Mouse (Mus musculus) hindbrain, embryonic 12.5 days (tissue): ENCODE results near the gene Scpep1. TPM values are rescaled to one million over a fixed set of nuclear protein-coding genes. Genes with fewer than 3 reads are reported as not detected.
A peak's percentile ranks its signal among the peaks of the same experiment; 100 is the strongest.
"Not testable (repeated sequence)": the region's sequence is repeated elsewhere in the genome, so short reads cannot be mapped to it uniquely, and the experiment has no call there.

Experiments used
- ATAC-seq: fragments of 200-750 bp; cut with Nextera tagmentation; 2 replicates; pipeline ENCODE4 v1.8.0; 2017; ENCODE audit warnings: moderate TSS enrichment; ENCODE audit not compliant: low FRiP score
- H3K27ac ChIP-seq: fragments of 300-500 bp; sonication (generic); 2 replicates; pipeline ENCODE4 v1.5.1; 2016; ENCODE audit warnings: mild to moderate bottlenecking
- H3K27me3 ChIP-seq: fragments of 300-500 bp; sonication (generic); 2 replicates; pipeline ENCODE4 v1.6.1; 2016; ENCODE audit warnings: mild to moderate bottlenecking
- H3K36me3 ChIP-seq: fragments of 300-500 bp; sonication (generic); 2 replicates; pipeline ENCODE4 v1.6.1; 2016; ENCODE audit warnings: mild to moderate bottlenecking
- H3K4me1 ChIP-seq: fragments of 300-500 bp; sonication (generic); 2 replicates; pipeline ENCODE4 v1.6.1; 2016
- H3K4me2 ChIP-seq: fragments of 300-500 bp; sonication (generic); replicated peaks from 2 replicates; pipeline ENCODE4 v1.6.1; 2016; ENCODE audit warnings: mild to moderate bottlenecking
- H3K4me3 ChIP-seq: fragments of 300-500 bp; sonication (generic); 2 replicates; pipeline ENCODE4 v1.5.1; 2016; ENCODE audit warnings: mild to moderate bottlenecking
- H3K9ac ChIP-seq: fragments of 300-500 bp; sonication (generic); 2 replicates; pipeline ENCODE4 v1.6.1; 2016; ENCODE audit warnings: mild to moderate bottlenecking, moderate library complexity
- H3K9me3 ChIP-seq: fragments of 300-500 bp; sonication (generic); replicated peaks from 2 replicates; pipeline ENCODE4 v1.6.1; 2016; ENCODE audit warnings: mild to moderate bottlenecking
- WGBS: fragments of 180-500 bp; shearing (Covaris S2); methylation state at CpG from one replicate; pipeline ENCODE4 v1.1.7; 2016; 5-methylcytosine and 5-hydroxymethylcytosine counted together
- polyA plus RNA-seq: library from polyadenylated mRNA; unstranded; fragments of >200 nt; fragmentation: Nextera tagmentation; extraction: Ambion mirVana; gene quantifications from 2 replicates; pipeline ENCODE4 v1.2.1, GENCODE M21; 2016

The Scpep1 gene
- polyA plus RNA-seq, 1 experiment from 2014 or later = 44.1 TPM

DNA sequence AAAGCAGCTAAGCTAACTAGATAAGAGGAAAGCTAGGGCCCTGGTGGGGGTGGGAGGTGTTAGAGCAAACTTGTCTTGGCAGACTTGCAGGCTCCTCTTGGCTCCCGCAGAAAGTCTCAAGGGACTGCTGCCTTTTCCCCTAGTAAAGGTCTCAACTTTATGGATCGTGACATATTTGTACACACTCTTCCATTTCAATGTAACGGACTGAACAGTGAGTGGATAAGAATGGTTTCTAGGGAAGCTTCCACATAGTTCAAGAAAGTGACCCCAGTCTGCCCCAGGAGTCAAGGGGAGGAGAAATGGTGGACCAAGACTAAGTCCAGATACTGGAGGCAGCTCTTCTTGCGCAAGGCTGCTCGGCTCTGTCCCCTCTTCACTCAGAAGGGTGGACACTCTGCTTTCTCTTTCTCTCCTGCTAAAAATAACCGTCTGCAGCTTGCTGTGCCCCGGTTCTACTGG, 53.9 kb downstream of the Scpep1 start:
- peaks cover 9% of the 10 kb centered on the region; the same call in 1 of the 2 replicates for H3K27me3 ChIP-seq
- WGBS = 83% methylated on average over 7 of the region's 7 CpGs

DNA sequence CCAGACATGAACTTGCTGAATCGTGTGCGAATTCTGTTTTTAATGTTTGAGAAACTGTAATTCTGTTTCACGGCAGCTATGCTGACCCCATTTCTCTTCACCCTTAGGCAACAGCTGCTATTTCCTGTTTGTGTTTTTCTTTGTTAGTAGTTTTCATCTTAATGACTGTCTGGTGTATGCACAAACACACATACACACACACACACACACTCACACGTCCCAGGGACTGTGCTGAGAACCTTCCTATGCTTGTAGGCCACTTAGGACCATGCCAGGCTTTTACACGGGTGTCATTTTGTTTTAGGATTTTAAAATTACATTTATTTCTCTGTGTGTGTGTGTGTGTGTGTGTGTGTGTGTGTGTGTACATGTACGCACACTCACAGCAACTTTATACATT, 55.7 kb downstream of the Scpep1 start:
- Histone ChIP-seq H3K4me1 (no peaks in the 10 kb centered on the region), H3K27ac (no peak overlapping the region), H3K4me3 (no peak overlapping the region), H3K4me2 (no peak overlapping the region), H3K9me3 (no peaks in the 10 kb centered on the region), H3K9ac (no peak overlapping the region), H3K36me3 (no peaks in the 10 kb centered on the region), H3K27me3 (peaks cover 9% of the 10 kb centered on the region; the same call in 1 of the 2 replicates)
- ATAC-seq = no peak
- WGBS = 91% methylated on average over 6 of the region's 6 CpGs

More for the DNA sequence above, 53.9 kb downstream of the Scpep1 start:
- Histone ChIP-seq H3K27ac (no peak overlapping the region), H3K36me3 (no peaks in the 10 kb centered on the region), H3K9ac (no peak overlapping the region), H3K4me3 (no peak overlapping the region), H3K9me3 (no peaks in the 10 kb centered on the region), H3K4me2 (no peak overlapping the region), H3K4me1 (no peaks in the 10 kb centered on the region)
- ATAC-seq = no peak

DNA sequence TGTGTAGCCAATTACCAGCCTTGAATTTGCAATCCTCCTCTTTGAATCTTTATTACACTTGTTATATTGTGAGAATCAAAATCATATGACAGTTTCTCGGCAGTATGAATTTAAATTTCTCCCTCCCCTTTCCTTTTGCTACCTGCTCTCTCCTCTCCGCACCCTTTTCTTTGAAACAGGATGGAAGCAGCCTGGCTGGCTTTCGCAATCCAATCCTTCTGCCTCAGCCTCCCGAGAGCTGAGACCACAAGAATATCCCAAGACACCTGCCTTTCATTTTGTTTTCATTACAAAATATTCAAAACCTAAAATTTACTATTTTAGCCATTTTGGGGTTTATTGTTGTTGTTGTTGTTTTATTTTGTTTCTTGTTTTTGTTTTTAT, 56.9 kb downstream of the Scpep1 start:
- H3K9ac ChIP-seq = no peak overlapping the region
- no peak overlapping the region for H3K4me3 ChIP-seq
- H3K27ac ChIP-seq = no peak overlapping the region
- no peaks in the 10 kb centered on the region for H3K9me3 ChIP-seq
- no peak for ATAC-seq
- no peak overlapping the region for H3K4me2 ChIP-seq
- H3K27me3 ChIP-seq = peaks cover 9% of the 10 kb centered on the region; the same call in 1 of the 2 replicates
- no peaks in the 10 kb centered on the region for H3K36me3 ChIP-seq
- WGBS = 83% methylated on average over 4 of the region's 4 CpGs
- no peaks in the 10 kb centered on the region for H3K4me1 ChIP-seq

DNA sequence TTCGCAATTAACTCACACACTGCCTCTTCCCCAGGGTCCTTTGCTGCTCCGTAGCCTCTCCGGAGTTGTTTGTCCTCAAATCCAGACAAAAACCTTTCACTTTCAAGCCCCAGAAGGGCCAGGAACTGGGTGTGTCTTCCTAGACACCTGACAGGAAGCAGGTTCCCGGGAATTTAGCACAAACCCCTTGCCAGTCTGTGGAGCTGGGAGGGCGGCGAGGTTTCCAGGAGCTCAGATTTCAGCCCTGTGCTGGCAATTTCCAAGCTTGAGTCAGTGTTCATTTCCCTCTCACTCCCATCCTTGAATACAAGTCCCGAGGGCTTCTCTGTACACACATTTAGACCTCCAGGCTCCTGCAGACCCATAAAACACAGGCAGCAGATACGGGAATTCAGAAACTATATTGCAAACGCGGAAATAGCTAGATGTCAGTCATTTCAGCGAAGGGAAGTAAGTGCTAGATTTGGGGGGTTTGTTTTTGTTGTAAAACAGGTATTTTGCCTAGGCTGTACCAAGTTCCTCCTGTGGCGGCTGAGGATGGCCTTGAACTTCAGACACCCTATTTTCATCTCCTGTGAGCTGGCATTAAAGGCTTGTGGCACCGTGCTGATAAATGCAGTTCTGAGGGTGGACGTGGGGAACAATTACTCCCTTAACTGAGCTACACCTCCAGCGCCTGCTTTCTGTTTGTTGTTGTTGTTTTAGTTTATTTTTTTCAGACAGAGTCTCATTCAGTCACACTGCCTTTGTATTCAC, 57.5 kb downstream of the Scpep1 start:
- 49% methylated on average over 15 of the region's 15 CpGs for WGBS
- Histone ChIP-seq H3K4me3 (no peak overlapping the region), H3K27ac (no peak overlapping the region), H3K27me3 (peaks cover 9% of the 10 kb centered on the region; the same call in 1 of the 2 replicates), H3K4me1 (no peaks in the 10 kb centered on the region), H3K9ac (no peak overlapping the region), H3K9me3 (no peaks in the 10 kb centered on the region), H3K4me2 (peak overlapping the region; percentile 7; the same call in 1 of the 2 replicates), H3K36me3 (no peaks in the 10 kb centered on the region)
- ATAC-seq = no peak

DNA sequence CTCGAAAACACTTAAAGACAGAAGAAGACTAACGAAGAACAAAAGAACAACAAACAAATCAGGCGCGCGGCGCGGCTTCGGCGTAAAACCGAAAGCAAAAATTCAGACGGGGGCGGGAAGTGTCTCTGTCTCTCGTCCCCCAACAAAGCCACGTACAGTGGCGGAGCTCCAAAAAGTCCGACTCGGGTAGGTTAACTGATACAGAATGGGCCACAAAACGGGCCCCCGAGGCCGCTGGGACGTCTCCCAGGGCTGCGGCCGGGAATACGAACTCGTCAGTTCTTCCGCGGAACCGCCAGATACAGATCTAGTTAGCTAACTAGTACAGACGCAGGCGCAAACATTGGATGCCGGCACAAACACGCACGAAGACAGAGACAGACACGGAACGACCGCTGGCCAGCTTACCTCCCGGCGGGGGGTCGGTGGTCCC, 59.4 kb downstream of the Scpep1 start:
- H3K4me1 ChIP-seq, ATAC-seq, H3K9ac ChIP-seq, H3K9me3 ChIP-seq, H3K36me3 ChIP-seq, H3K27ac ChIP-seq, H3K27me3 ChIP-seq: not testable (repeated sequence)
- H3K4me3 ChIP-seq = peak overlapping the region; percentile 32
- 27% methylated on average over 31 of the region's 39 CpGs for WGBS
- H3K4me2 ChIP-seq = peak overlapping the region; percentile 33

DNA sequence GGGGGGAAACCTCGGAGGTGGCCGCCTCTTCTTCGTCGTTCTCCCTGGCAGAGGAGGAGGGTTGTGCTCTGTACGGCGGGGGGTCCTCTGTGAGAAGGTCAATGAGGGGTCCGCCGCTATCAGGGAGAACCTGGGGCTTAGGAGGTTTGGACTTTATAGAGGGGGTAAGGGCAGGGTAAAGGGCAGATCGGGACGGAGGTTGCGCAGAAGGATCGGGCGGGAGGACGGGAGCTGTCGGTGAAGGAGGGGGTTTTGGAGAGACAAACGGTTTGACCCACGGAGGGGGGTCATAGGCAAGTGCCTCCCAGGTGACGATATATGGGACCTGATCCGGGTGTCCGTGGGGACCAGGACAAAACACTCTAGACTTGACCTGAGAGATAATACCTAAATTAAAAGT, 60.0 kb downstream of the Scpep1 start:
- not testable (repeated sequence) for H3K9ac ChIP-seq, H3K4me1 ChIP-seq, H3K27me3 ChIP-seq, H3K36me3 ChIP-seq, H3K4me2 ChIP-seq, H3K9me3 ChIP-seq, H3K27ac ChIP-seq, ATAC-seq, H3K4me3 ChIP-seq
- WGBS = 39% methylated on average over 12 of the region's 20 CpGs

DNA sequence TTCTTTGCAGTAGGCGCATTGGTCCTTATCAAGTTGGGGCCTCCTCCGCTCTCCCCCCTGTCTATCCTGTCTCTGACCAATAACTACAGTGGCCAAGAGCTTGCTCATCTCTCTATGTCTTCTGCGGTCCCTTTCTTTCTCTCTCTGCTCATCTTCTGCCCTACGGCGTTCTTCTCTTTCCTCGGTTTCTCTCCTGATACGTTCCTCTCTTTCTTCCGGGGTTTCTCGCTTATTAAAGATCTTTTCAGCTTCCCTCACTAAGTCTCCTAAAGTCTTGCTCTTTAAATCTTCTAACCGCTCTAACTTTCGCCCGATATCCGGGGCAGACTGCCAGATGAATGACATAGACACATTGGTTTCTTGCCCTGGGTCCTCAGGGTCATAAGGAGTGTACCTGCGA, 61.0 kb downstream of the Scpep1 start:
- H3K36me3 ChIP-seq, H3K27me3 ChIP-seq, H3K9me3 ChIP-seq, H3K4me2 ChIP-seq, H3K4me1 ChIP-seq, H3K4me3 ChIP-seq, ATAC-seq, H3K9ac ChIP-seq, H3K27ac ChIP-seq: not testable (repeated sequence)
- WGBS = 94% methylated on average over 11 of the region's 14 CpGs

DNA sequence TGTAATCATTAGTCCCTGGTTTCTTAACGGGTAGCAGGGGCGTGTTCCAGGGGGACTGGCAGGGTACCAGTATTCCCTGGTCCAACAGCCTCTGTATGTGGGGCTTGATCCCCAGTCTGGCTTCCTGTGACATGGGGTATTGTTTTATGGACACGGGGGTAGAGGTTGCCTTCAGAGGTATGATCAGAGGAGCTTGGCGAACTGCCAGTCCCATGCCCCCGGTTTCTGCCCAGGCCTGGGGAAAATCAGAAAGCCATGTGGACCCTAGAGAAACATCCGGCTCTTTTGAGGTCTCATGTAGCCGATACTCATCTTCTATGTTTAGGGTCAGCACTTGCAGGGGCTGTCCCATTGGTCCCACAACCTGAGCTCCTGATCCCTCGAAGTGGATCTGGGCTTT, 61.8 kb downstream of the Scpep1 start:
- not testable (repeated sequence) for H3K27ac ChIP-seq, H3K27me3 ChIP-seq, H3K4me3 ChIP-seq, H3K9me3 ChIP-seq, H3K9ac ChIP-seq, H3K4me1 ChIP-seq, H3K4me2 ChIP-seq, H3K36me3 ChIP-seq, ATAC-seq
- 96% methylated on average over 3 of the region's 8 CpGs for WGBS

DNA sequence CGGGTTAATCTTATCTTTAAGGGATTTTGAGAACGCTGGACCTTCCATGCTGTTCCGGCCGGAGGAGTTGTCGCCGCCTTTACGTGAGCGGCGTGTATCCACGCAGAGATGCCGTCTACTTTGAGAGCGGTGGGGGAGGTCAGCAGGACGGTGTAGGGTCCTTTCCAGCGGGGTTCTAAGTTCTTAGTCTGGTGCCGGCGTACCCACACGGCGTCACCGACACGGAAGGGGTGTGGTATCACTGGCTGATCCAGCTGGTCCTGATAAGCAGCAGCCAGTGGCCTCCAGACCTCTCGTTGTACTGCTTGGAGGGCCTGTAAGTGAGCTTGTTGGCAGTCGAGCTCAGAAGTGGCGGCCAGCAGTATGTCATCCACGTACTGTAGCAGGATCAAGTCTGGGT, 62.5 kb downstream of the Scpep1 start:
- WGBS = 94% methylated on average over 22 of the region's 24 CpGs
- ATAC-seq, H3K4me3 ChIP-seq, H3K4me1 ChIP-seq, H3K4me2 ChIP-seq, H3K27me3 ChIP-seq, H3K9ac ChIP-seq, H3K9me3 ChIP-seq, H3K27ac ChIP-seq, H3K36me3 ChIP-seq: not testable (repeated sequence)

DNA sequence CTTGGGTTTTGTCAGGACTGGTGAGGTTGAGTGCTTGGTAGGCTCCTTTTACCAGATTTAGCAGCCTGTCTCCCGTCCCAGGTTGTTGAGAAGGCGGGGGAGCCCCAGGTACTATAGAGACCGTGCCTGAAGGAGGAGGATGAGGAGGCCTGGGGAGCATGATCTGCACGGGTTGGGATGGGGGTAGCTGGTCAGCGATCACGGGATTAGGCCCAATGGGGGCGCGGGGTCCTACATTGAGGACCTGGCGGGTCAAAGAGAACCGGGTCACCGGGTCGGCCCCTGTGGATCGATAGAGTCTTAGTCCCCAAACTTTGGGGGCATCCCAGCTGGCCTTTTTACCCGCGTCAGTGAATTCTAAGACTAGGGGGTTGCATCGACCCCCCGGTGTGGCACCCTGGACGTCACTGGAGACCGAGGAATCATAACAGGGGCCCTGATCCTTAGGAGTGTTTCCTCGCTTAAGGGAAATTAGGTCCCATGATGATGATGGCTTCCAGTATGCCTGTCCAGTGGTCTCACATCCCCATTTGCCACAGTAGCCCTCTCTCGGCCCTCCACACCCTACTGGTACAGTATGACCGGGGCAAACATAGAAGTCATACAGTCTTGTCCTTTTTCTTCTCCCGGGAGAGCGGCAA, 63.2 kb downstream of the Scpep1 start:
- H3K4me2 ChIP-seq, H3K4me1 ChIP-seq, H3K9ac ChIP-seq, H3K36me3 ChIP-seq, H3K27me3 ChIP-seq, ATAC-seq, H3K27ac ChIP-seq, H3K4me3 ChIP-seq, H3K9me3 ChIP-seq: not testable (repeated sequence)
- 95% methylated on average over 20 of the region's 24 CpGs for WGBS

DNA sequence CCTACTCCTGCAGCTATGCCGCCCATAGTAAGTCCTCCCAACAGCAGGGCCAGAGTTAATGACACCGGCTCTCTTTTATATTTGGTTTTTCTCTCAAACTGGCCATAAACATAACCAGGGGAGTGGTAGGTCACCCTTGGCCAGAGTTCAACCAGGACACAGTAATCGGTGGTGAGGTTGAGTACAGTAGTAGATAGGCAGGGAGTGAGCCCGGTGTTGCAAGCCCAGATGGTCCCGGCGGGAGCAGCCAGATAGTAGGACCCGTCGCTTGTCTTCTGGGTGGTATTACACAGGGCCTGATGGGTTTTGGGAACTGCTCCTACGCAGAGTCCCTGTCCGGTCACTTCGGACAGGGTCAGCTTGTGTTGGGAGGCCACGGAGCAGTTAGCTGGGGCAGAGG, 63.8 kb downstream of the Scpep1 start:
- H3K9me3 ChIP-seq, H3K9ac ChIP-seq, H3K4me3 ChIP-seq, H3K27ac ChIP-seq, H3K36me3 ChIP-seq, ATAC-seq, H3K4me2 ChIP-seq, H3K4me1 ChIP-seq, H3K27me3 ChIP-seq: not testable (repeated sequence)
- WGBS = 99% methylated on average over 9 of the region's 12 CpGs

DNA sequence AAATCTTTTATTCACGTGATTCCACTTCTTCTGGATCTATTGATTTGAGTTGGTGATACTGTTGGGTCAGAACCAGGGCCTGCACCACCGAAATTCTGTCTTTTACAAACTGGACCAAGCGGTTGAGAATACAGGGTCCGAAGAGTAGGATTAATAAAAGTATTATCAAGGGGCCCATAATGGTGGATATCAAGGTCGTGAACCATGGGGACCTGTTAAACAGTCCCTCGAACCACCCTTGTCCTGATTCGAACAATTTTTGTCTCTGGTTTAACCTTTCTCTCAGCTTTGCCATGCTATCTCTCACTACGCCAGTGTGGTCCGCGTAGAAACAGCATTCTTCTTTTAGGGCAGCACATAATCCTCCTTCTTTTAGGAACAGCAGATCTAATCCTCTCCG, 64.4 kb downstream of the Scpep1 start:
- not testable (repeated sequence) for H3K4me1 ChIP-seq, H3K4me3 ChIP-seq, H3K9me3 ChIP-seq, H3K27me3 ChIP-seq, H3K27ac ChIP-seq, H3K9ac ChIP-seq, H3K4me2 ChIP-seq, ATAC-seq, H3K36me3 ChIP-seq
- 96% methylated on average over 8 of the region's 11 CpGs for WGBS

DNA sequence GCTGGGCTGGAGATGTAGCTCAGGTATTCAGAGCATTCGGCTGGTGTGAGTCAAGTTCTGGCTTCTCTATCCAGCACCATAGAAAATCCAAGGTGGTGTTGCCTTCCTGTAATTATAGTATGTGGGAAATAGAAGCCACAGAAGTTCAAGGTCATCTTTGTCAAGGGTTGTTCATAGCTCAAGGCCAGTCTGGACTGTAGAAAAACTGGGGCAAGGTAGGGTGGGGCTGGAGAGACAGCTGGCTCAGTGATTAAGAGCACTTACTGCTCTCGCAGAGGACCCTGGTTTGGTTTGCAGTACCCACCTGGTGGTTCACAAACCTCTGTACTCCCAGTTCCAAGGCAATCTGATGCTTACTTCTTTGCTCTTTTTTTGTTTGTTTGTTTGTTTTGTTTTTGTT, 66.3 kb downstream of the Scpep1 start:
- Histone ChIP-seq H3K27ac (no peak overlapping the region), H3K36me3 (no peaks in the 10 kb centered on the region), H3K4me1 (no peaks in the 10 kb centered on the region), H3K27me3 (no peaks in the 10 kb centered on the region), H3K4me3 (no peak overlapping the region), H3K9me3 (no peaks in the 10 kb centered on the region), H3K4me2 (no peak overlapping the region), H3K9ac (no peak overlapping the region)
- ATAC-seq = no peak
- 91% methylated on average over 2 of the region's 2 CpGs for WGBS
